Mouse (Mus musculus) heart, embryonic 12.5 days (tissue): ENCODE data around the gene E430018J23Rik. TPM values are rescaled to one million over a fixed set of nuclear protein-coding genes. Genes with fewer than 3 reads are reported as not detected.
"Not testable (repeated sequence)": the region's sequence is repeated elsewhere in the genome, so short reads cannot be mapped to it uniquely, and the experiment has no call there.

Source experiments
- ATAC-seq: fragments of 200-750 bp; cut with Nextera tagmentation; 2 replicates; pipeline ENCODE4 v1.8.0; 2017; ENCODE audit warnings: moderate TSS enrichment, moderate library complexity; ENCODE audit not compliant: insufficient number of reproducible peaks, low FRiP score
- H3K27ac ChIP-seq: fragments of 300-500 bp; sonication (generic); 2 replicates; pipeline ENCODE4 v1.5.1; 2016; ENCODE audit warnings: mild to moderate bottlenecking, moderate library complexity; ENCODE audit not compliant: poor library complexity, severe bottlenecking
- H3K27me3 ChIP-seq: fragments of 300-500 bp; sonication (generic); replicated peaks from 2 replicates; pipeline ENCODE4 v1.6.1; 2016; ENCODE audit warnings: mild to moderate bottlenecking, moderate library complexity
- H3K36me3 ChIP-seq: fragments of 300-500 bp; sonication (generic); 2 replicates; pipeline ENCODE4 v1.6.1; 2016; ENCODE audit warnings: mild to moderate bottlenecking, moderate library complexity
- H3K4me1 ChIP-seq: fragments of 300-500 bp; sonication (generic); replicated peaks from 2 replicates; pipeline ENCODE4 v1.6.1; 2016; ENCODE audit warnings: mild to moderate bottlenecking
- H3K4me2 ChIP-seq: fragments of 300-500 bp; sonication (generic); 2 replicates; pipeline ENCODE4 v1.6.1; 2016; ENCODE audit warnings: mild to moderate bottlenecking, moderate library complexity
- H3K4me3 ChIP-seq: fragments of 300-500 bp; sonication (generic); 2 replicates; pipeline ENCODE4 v1.5.1; 2016; ENCODE audit warnings: mild to moderate bottlenecking
- H3K9ac ChIP-seq: fragments of 300-500 bp; sonication (generic); 2 replicates; pipeline ENCODE4 v1.6.1; 2016; ENCODE audit warnings: mild to moderate bottlenecking, moderate library complexity
- H3K9me3 ChIP-seq: fragments of 300-500 bp; sonication (generic); replicated peaks from 2 replicates; pipeline ENCODE4 v1.6.1; 2016; ENCODE audit warnings: mild to moderate bottlenecking, moderate library complexity
- WGBS: fragments of 180-500 bp; shearing (Covaris S2); methylation state at CpG from one replicate; pipeline ENCODE4 v1.1.7; 2016; 5-methylcytosine and 5-hydroxymethylcytosine counted together
- polyA plus RNA-seq: library from polyadenylated mRNA; unstranded; fragments of >200 nt; fragmentation: Nextera tagmentation; extraction: Ambion mirVana; gene quantifications from 2 replicates; pipeline ENCODE4 v1.2.1, GENCODE M21; 2016

E430018J23Rik gene
- 4.5 and 5.1 TPM in 2 replicates for polyA plus RNA-seq

DNA sequence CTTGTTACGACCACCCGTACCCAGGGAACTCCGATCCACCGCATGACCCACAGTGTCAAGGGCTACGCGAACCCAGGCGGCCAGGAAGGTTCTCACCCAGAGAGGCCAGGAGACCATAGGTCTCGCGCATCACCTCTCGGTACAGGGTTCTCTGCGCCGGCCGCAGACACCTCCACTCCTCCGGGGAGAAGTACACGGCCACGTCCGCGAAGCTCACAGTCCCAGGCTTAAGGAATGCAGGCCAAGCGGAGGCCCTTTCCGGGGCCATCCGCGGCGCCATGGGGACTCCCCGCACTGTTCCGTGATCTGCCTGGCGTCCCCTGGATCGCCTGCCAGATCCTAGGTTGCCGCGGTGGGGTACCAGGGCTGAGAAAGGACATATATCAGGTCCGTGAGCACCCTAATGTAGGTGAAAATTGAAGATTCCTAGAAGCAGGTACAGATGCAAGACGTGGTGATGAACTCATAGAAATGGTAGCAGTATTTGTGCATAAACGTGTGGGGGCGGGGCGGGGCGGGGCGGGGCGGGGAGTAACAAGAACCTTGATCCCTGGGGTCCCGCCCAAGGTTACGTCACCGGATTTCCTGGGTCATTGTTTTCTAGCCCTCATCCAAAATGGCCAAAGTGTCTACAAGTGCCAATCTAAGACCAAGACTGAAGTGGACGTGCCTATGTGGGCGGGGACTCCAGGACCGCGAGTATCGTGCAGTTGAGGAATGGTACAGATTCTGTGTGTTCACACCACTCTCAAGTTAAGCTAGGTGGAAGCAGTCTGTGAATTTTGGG is at the start of gene E430018J23Rik:
TSS of gene E430018J23Rik (minus strand) at position 473 of the 787 bp plus-strand sequence.
- Histone ChIP-seq H3K36me3 (peaks cover 20% of the 10 kb centered on the region), H3K27ac (peak within 1 kb of the TSS; percentile 84), H3K27me3 (peaks cover 11% of the 10 kb centered on the region; the same call in 1 of the 2 replicates), H3K4me2 (peak within 1 kb of the TSS; percentile 84), H3K4me3 (peak within 1 kb of the TSS; percentile 73), H3K4me1 (peaks cover 23% of the 10 kb centered on the region), H3K9ac (peak within 1 kb of the TSS; percentile 84), H3K9me3 (no peaks in the 10 kb centered on the region)
- peak; percentile 96 for ATAC-seq
- WGBS, result under 1% methylated on average over 45 of the region's 45 CpGs

DNA sequence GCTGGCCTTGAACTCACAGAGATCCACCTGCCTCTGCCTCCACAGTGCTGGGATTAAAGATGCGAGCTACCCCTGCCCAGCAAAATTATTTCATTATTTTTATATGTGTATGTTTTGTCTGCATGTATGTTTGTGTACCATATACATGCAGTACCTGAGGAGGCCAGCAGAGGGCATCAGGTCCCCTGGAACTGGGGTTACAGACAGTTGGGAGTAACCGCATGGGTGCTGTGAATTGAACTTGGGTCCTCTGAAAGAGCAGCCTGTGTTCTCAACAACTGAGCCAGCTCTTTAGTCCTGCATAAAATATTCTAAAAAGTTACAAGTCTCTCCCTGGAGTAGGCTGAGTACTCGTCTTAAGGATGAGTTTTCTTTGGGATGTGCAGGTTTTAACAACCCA is 44.3 kb upstream of the E430018J23Rik start:
- no peak for ATAC-seq
- peaks cover 12% of the 10 kb centered on the region for H3K9me3 ChIP-seq
- H3K4me1 ChIP-seq, result no peaks in the 10 kb centered on the region
- H3K9ac ChIP-seq, result no peak overlapping the region
- H3K27me3 ChIP-seq, result no peaks in the 10 kb centered on the region
- H3K27ac ChIP-seq, result no peak overlapping the region
- no peak overlapping the region for H3K4me2 ChIP-seq
- WGBS, result 82% methylated on average over 3 of the region's 3 CpGs
- H3K4me3 ChIP-seq, result no peak overlapping the region
- H3K36me3 ChIP-seq, result peaks cover 13% of the 10 kb centered on the region

DNA sequence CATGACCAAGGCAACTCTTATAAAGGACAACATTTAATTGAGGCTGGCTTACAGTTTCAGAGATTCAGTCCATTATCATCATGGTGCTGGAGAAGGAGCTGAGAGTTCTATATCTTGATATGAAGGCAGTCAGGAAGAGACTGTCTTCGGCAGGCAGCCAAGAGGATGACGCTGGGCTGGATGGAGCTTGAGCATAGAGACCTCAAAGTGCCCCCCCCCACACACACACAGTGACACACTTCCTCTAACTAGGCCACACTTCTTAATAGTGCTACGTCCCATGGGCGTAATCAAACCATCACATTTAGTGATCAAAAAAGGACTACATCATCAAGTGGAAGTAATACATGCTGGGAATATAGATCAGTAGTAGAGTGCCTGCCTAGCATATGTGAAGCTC is 41.8 kb upstream of the E430018J23Rik start:
- 81% methylated on average over 4 of the region's 4 CpGs for WGBS
- H3K9me3 ChIP-seq, result peaks cover 12% of the 10 kb centered on the region
- no peak overlapping the region for H3K27ac ChIP-seq
- ATAC-seq, result no peak
- H3K27me3 ChIP-seq, result no peaks in the 10 kb centered on the region
- no peaks in the 10 kb centered on the region for H3K36me3 ChIP-seq
- no peak overlapping the region for H3K9ac ChIP-seq
- H3K4me3 ChIP-seq, result no peak overlapping the region
- H3K4me1 ChIP-seq, result no peaks in the 10 kb centered on the region
- no peak overlapping the region for H3K4me2 ChIP-seq

DNA sequence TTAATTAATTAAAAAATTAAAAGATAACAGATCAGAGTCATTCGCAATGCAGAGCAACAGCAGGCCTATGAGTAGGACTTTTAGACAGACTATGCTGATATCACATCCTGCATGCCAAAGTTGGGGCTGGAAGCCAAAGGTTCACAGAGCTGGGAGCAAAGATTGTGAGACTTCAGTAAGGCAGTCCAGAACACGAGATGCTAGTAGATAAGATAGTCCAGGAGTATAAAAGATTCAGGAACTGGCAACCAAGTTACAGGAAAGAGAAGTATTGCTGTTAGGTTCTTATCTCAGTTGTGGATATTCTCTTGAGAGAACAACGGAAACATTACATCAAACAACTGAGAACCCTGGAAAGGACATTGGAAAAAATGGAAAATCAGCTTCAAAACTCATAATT is 32.9 kb upstream of the E430018J23Rik start:
- 47% methylated on average over 3 of the region's 3 CpGs for WGBS
- Histone ChIP-seq H3K27me3 (peaks cover 14% of the 10 kb centered on the region), H3K9ac (no peak overlapping the region), H3K4me1 (peaks cover 6% of the 10 kb centered on the region), H3K4me3 (no peak overlapping the region), H3K9me3 (peaks cover 3% of the 10 kb centered on the region; the same call in 1 of the 2 replicates), H3K36me3 (no peaks in the 10 kb centered on the region), H3K4me2 (no peak overlapping the region), H3K27ac (no peak overlapping the region)
- ATAC-seq, result no peak

DNA sequence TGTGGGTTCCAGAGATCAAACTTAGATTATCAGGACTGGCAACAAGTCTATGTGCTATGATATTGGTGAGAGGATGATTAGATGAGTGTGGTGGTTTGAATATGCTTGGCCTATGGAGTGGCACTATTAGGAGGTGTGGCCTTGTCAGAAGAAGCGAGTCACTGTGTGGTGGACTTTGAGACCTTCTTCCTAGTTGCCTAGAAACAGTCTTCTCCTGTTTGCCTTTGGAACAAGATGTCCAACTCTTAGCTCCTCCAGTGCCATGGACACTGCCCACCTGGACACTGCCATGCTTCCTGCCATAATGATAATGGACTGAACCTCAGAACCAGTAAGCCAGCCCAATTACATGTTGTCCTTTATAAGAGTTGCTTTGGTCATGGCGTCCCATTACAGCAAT is 32.5 kb upstream of the E430018J23Rik start:
- 84% methylated on average over 2 of the region's 2 CpGs for WGBS
- no peaks in the 10 kb centered on the region for H3K36me3 ChIP-seq
- H3K9me3 ChIP-seq, result peaks cover 3% of the 10 kb centered on the region; the same call in 1 of the 2 replicates
- H3K27ac ChIP-seq, result no peak overlapping the region
- peaks cover 14% of the 10 kb centered on the region for H3K27me3 ChIP-seq
- ATAC-seq, result no peak
- no peak overlapping the region for H3K4me2 ChIP-seq
- no peak overlapping the region for H3K9ac ChIP-seq
- peaks cover 10% of the 10 kb centered on the region for H3K4me1 ChIP-seq
- no peak overlapping the region for H3K4me3 ChIP-seq

DNA sequence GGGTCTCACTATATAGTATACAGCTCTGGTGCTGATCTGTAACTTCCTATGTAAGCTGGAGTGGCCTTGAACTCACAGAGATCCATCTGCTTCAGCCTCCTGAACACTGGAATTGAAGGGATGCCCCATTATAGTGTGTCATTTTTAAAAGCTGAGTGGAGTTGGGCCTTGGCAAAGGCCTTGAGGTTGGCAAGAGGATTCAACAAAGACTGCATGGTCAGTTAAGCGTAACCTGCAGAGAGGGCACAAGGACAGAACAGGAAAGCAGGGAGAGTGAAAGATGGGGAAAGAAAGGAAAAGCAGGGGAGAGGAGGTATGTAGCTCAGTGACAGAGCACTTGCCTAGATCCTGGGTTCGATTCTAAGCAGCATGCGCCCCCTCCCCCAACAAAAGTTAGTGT is 31.9 kb upstream of the E430018J23Rik start:
- H3K4me3 ChIP-seq, result no peak overlapping the region
- H3K27me3 ChIP-seq, result peaks cover 14% of the 10 kb centered on the region
- H3K4me1 ChIP-seq, result peaks cover 11% of the 10 kb centered on the region
- no peaks in the 10 kb centered on the region for H3K36me3 ChIP-seq
- H3K4me2 ChIP-seq, result no peak overlapping the region
- no peak for ATAC-seq
- no peak overlapping the region for H3K27ac ChIP-seq
- WGBS, result 78% methylated on average over 3 of the region's 3 CpGs
- H3K9ac ChIP-seq, result no peak overlapping the region
- H3K9me3 ChIP-seq, result peaks cover 3% of the 10 kb centered on the region; the same call in 1 of the 2 replicates

DNA sequence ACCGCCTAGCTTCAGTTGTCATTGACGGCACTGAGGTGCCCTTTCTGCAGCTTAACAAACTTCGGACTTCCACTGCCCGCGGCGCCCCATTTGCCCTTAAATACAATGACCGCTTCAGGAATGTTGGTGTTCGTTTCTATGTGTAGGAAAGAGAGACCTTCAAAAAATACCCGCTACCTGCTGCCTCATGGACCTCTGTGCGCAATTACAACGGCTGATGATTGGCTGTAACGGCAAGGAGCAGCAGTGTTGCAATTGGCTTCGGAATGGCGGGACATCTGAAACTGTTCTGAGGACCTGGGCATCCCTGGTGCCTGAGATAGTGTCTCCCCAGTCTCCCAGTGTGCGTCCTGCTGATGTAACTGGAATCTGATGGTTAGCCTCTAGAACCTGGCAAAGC is 28.8 kb upstream of the E430018J23Rik start:
- peak overlapping the region; percentile 89 for H3K4me2 ChIP-seq
- H3K4me1 ChIP-seq, result peaks cover 11% of the 10 kb centered on the region
- peaks cover 14% of the 10 kb centered on the region for H3K27me3 ChIP-seq
- 1% methylated on average over 15 of the region's 15 CpGs for WGBS
- peak overlapping the region; percentile 88 for H3K4me3 ChIP-seq
- peak overlapping the region; percentile 83; the same call in 1 of the 2 replicates for H3K9ac ChIP-seq
- no peak for ATAC-seq
- no peak overlapping the region for H3K27ac ChIP-seq
- H3K9me3 ChIP-seq, result peaks cover 3% of the 10 kb centered on the region; the same call in 1 of the 2 replicates
- H3K36me3 ChIP-seq, result peaks cover 19% of the 10 kb centered on the region

DNA sequence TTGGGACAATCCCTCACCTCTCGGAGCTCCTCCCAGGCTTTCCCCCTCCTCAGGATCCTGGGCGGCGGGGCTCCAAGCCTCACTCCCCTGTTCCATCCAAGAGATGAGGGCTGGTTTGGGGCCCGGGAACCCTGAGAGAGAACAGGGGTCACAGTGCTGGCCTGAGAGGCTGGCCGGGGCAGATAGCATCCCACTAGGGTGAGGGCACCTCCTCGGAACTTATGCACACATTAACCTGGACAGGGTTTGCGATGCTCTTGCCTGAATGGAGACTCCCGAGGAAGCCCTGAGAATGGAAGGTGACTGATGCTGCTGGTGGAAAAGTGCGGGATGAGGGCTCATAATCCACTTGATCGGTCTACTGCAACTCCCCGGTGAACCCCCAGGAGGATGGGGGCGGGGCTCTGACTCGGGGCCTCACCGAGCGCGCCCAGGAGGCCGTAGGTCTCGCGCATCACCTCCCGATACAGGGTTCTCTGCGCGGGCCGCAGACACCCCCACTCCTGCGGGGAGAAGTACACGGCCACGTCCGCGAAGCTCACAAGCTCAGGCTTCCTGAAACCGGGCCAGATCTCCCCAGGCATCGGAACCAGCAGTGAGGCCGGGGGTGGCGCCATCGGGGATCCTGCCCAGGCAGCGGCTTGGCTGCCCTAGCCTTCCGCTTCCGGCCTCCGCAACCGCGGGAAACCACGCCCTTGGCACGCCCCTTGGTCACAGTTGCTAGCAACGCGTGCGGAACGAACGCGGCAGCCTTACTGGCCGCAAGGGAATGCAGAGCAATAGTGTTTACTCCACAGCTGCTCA is 28.2 kb upstream of the E430018J23Rik start, which contains the start of gene Zfp688:
TSS of gene Zfp688 (minus strand) at position 681 of the 804 bp plus-strand sequence.
- H3K27me3 ChIP-seq, result peaks cover 14% of the 10 kb centered on the region
- H3K4me3 ChIP-seq, result peak within 1 kb of the TSS; percentile 88
- peak; percentile 89 for ATAC-seq
- H3K9ac ChIP-seq, result peak within 1 kb of the TSS; percentile 83
- peak within 1 kb of the TSS; percentile 89 for H3K4me2 ChIP-seq
- peaks cover 11% of the 10 kb centered on the region for H3K4me1 ChIP-seq
- under 1% methylated on average over 48 of the region's 48 CpGs for WGBS
- H3K36me3 ChIP-seq, result peaks cover 19% of the 10 kb centered on the region
- no peak within 1 kb of the TSS for H3K27ac ChIP-seq
- H3K9me3 ChIP-seq, result no peaks in the 10 kb centered on the region

DNA sequence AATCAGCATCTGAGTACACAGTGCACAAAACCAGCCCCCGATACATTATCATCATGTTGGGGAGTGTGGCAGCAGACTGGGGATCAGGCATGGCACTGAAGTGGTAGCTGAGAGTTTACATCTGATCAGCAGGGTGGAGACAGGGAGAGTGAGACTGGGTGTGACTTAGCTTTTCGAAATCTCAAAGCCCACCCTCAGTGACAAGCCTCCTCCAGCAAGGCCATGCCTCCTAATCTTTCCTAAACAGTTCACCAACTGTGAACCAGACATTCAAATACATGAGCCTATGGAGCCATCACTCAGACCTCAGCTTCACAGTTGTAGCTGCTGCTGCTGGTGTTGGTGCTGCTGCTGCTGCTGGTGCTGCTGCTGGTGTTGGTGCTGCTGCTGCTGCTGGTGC is 18.0 kb upstream of the E430018J23Rik start:
- WGBS, result 69% methylated on average over 2 of the region's 2 CpGs
- Histone ChIP-seq H3K27me3 (0 out of 2 replicates have a peak, but pooled peaks cover 6% of the 10 kb centered on the region), H3K27ac (no peak overlapping the region), H3K9ac (no peak overlapping the region), H3K36me3 (0 out of 2 replicates have a peak, but pooled peaks cover 4% of the 10 kb centered on the region), H3K4me2 (no peak overlapping the region), H3K4me1 (no peaks in the 10 kb centered on the region; the same call in 1 of the 2 replicates), H3K4me3 (no peak overlapping the region), H3K9me3 (no peaks in the 10 kb centered on the region)
- ATAC-seq, result no peak

DNA sequence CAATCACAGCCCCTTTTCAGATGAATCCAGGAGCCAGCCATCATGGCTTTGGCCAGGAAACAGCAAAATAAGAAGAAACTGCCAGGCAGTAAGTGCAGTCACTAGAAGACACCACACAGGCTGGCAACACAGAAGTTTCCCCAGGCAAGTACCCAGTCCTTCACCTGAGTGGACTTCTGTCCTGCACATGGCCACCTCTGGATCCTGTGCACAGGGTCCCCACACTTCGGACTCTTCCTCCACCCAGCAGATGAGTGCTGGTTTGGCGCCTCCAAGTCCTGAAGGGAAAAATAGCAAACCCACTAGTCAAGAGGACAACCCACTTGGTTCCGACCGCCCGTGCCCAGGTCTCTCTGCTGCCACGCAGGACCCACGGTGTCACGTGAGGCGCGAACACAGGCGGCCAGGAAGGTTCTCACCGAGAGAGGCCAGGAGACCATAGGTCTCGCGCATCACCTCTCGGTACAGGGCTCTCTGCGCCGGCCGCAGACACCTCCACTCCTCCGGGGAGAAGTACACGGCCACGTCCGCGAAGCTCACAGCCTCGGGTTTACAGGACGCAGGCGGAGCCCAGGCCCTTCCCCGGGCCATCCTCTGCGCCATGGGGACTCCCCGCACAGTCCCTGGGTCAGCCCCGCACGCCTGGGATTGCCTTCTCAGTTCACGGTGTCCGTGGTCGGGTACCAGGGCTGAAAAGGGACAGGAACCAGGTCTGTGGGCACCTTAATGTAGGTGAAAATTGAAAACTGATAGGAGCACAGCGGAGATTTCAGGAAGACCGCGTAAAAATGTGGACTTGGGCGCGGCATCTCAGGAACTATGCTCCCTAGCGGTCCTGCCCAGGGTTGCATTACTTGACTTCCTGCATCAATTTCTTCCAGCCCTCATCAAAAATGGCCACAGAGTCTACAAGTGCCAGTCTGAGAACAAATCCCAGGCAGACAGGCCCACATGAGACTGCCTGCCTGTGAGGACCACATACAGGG is 12.9 kb upstream of the E430018J23Rik start, which contains the start of gene Zfp764:
TSS of gene Zfp764 (minus strand) at position 821 of the 986 bp plus-strand sequence.
- not testable (repeated sequence) for H3K36me3 ChIP-seq, H3K9me3 ChIP-seq, H3K27me3 ChIP-seq, H3K27ac ChIP-seq, H3K4me1 ChIP-seq
- WGBS, result 5% methylated on average over 40 of the region's 40 CpGs
- Histone ChIP-seq H3K9ac (peak within 1 kb of the TSS; percentile 85), H3K4me2 (peak within 1 kb of the TSS; percentile 97), H3K4me3 (peak within 1 kb of the TSS; percentile 59)
- peak; percentile 74 for ATAC-seq
